Mouse (Mus musculus): ENCODE measurements around the gene Hist1h2ad. TPM values are rescaled to one million over a fixed set of nuclear protein-coding genes. Genes with fewer than 3 reads are reported as not detected.
A peak's percentile ranks its signal among the peaks of the same experiment; 100 is the strongest.
"Not testable (repeated sequence)": the region's sequence is repeated elsewhere in the genome, so short reads cannot be mapped to it uniquely, and the experiment has no call there.

The Hist1h2ad gene
- total RNA-seq, 2 experiments from 2014 or later = 16.0 to 20.6 TPM

GRCm38 (mm10) chr13:23584331-23584730, 10.2 kb downstream of the Hist1h2ad start:
- DNase-seq = no peak

DNA sequence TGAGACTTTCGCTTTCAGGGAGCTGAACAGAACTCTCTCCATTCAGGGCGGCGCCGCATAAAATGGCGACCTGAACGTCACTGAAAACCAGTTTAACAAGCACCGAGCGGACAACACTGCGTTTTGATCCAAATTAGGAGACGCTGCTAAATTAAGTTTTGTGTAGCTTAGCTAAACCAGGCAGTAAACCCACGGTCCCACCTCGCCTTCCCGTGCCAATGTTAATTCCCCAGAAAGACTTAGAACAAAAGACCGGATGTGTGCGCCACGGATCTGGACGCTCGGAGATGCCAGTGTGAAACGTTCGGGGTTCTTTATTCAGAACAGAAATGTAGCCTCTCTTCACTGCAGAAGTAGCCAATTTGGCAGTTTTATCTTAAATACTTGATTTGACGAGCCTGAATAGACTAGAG, 10.9 kb downstream of the Hist1h2ad start:
- peak; percentile 66 for DNase-seq

DNA sequence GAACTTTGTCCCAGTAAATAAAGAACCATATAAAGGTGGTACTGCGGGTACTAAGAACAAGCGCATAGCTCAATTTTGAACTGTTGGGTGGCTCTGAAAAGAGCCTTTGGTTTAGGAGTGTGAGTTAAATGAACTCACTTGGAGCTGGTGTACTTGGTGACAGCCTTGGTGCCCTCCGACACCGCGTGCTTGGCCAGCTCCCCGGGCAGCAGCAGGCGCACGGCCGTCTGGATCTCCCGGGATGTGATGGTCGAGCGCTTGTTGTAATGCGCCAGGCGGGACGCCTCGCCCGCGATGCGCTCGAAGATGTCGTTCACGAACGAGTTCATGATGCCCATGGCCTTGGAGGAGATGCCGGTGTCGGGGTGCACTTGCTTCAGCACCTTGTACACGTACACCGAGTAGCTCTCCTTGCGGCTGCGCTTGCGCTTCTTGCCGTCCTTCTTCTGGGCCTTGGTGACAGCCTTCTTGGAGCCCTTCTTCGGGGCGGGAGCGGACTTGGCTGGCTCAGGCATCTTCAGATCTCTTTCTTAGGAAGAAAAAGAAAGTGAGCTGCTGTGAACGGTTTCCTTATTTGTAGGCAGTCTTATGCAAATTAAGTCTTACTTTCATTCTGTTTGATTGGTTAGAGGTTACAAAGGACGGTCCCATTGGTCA, 11.4 kb downstream of the Hist1h2ad start:
- peak; percentile 48 for DNase-seq

DNA sequence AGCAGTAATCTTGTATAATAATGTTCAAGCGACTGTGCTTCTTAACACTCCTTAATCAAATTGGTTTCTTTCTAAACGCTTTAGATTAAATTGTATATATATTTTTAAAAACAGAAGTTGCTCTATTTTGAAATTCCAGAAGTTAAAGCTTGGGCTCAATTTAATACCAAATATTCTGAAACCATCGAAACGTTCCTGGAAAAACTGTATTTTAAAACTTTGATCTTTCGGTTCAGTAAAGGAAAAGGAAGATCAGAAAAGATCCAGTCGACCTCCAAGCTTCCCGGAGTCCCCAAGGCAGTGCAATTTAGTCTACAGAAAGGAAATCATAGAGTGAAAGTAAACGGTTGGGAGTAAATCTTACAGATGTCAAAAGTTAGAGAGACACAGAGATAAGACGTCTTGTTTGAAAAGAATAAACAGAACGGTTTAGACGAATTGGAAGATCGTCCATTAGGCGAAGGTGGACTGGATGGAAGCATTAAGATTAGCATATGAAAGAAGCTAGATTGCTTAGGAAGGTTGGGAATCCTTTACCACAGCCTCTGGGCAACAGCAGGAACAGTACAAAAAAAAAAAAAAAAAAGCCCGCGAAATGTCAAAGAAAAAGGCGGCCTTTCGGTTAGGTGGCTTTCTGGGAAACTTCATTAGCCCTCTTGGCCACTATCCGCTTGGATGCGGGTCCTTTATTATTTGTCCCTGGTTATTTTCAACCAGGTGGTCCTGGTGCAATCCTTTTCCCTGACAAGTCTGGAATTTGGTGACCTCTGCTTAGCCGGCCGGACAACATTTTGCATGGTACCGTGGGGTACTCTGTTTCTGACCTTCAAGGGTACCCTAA, 12.1 kb downstream of the Hist1h2ad start:
- DNase-seq = no peak

DNA sequence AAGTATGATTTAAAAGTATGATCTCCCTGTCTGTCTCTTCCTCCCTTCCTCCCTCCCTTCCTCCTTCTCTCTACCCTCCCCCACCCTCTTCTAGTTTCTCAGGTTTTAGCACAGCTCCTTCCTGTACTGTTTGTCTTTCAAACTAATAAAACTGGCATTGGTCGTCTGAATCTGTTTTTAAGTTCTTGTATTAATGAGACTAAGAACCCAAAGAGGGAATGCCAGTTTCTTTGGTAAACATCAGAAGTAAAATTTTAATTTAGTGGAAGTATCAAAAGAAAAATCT, 12.7 kb downstream of the Hist1h2ad start:
- no peak for DNase-seq

DNA sequence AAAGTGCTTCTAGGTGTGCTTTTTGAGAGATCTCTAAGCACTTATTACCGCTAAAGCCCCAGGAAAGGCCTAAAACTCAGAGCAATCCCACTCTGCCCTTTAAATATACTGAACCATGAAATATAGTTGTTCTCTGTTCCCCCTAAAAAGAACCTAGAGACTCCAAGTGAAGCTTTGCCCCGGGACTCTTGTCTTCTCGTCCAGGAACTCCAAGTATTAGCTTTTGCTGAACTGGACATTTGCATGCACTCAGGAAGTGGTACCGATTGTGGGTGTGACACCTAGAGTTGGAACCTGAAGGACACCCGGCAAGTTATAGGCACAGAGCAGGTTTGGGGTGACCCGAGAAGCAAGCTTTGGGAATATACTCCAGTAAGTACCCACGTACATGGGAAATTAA, 17.0 kb downstream of the Hist1h2ad start:
- DNase-seq = no peak

DNA sequence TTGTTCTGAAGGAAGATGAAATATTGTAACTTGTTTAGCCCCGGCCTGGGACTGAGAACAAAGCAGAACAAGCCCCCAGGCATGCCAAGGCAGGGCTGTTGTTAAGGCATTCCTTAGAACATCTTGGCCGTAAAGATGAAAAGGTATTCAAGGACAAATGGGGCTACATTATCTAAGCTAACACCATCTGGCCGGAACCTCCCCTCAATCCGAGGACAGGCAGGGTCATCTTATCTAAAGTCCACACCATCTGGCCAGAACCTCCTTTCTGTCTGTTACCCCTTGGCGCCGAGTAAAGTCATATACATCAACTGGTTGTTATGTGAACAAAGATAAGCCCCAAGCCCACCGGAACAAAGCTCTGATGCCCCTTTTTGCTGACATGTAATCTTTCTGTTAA, 17.7 kb downstream of the Hist1h2ad start:
- DNase-seq = not testable (repeated sequence)

DNA sequence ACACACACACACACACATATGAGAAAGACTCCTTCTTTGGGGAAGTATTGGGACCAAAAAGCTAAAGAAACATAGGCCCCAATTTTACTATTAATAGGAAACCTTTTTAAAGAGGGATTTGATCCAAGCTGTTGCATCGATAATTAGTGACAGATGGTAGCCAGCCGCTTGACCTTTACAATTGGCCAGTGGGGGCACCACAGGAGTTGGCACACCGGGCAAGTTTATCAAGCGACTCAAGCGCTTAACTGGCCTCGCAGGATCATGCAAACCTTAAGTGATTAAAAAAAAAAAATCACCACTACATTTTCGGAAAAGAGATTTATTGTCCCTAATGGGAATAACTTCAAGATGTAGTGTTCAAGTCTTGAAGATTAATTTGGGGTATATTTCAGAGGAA, 18.4 kb downstream of the Hist1h2ad start:
- DNase-seq = no peak

- no peak for DNase-seq
Observed at GRCm38 (mm10) chr13:23593051-23593770, 19.0 kb downstream of the Hist1h2ad start.

- no peak for DNase-seq
Observed at GRCm38 (mm10) chr13:23595185-23595584, 21.0 kb downstream of the Hist1h2ad start.

DNA sequence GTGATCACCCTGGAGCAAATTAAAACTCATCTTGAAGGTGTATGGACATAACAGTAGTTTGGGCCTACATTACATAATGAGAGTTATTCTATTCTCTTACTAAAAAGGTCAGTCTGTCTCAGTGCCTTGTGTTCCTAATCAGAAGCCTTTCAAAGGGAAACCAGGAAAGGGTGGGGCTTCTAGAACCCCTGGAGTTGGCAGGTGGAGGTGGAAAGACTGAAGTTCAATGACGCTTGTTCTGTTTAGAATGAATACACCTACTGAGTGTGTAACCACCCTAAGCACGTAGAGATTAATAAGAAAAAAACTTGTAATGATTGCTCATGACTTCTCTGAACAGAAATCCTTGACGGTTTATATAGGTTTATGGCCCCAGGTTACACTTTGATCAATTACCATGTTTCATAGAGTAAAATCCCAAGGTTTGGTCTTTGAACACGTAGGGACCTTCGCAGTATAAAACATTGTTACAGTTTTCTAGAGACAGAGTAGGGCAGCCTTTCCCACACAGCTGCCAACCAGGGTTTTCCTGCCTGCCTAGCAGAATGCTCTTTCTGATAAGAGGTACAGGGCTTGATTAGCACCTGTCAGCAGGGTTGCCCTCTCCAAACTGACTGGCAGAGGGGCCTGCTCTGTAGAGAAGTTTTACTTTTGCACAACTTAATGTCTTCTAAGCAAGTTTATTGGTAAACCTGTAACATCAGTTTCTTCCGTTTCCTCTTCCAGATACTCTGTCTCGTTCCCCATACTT, 21.6 kb downstream of the Hist1h2ad start:
- DNase-seq = no peak

GRCm38 (mm10) chr13:23597957-23598356, 23.8 kb downstream of the Hist1h2ad start:
- DNase-seq = peak; percentile 83

DNA sequence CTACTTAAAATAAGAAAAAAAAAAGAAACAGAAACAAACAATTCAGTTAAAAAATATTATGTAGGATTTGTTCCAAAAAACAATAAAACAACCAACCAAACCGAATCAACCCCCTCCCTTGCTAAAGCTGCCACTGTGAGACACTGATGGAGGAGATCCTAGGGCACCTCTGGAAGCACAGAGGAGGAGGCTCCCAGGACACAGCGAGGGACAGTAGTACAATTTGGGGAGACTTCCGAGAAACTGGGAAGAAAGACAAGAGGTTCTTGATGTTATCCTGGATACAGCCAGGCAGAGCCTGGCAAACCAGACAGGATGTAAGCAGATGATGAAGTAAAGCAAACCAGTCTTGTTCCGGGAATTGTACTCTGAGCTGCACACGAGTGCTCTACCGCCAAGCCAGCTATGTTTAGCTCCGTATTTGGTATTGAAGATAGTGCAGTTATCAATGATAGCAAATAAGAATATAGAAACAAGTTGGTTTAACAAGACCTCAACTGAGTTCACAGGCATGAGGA, 29.1 kb downstream of the Hist1h2ad start:
- DNase-seq = no peak

GRCm38 (mm10) chr13:23604452-23604851, 30.3 kb downstream of the Hist1h2ad start:
- no peak for DNase-seq

GRCm38 (mm10) chr13:23605052-23605451, 30.9 kb downstream of the Hist1h2ad start:
- no peak for DNase-seq

DNA sequence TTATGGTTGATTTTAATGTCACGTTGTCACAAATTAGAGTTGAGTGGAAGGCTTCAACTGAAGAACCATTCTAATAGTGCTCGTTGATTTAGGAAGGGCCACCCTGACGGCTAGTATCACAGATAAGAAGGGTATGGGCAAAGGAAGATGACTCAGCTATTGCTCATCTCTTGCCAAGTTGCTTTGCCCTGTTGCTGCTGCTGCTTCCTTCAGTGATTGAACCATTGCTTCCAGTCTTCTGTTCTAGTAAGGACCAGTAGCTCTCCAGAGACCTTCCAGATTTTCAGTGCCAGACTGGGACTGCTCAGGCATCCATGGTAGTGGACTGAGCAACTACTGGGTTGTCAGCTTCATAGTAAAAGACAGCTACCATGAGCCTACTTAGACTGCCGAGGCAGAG, 35.0 kb downstream of the Hist1h2ad start:
- no peak for DNase-seq

DNA sequence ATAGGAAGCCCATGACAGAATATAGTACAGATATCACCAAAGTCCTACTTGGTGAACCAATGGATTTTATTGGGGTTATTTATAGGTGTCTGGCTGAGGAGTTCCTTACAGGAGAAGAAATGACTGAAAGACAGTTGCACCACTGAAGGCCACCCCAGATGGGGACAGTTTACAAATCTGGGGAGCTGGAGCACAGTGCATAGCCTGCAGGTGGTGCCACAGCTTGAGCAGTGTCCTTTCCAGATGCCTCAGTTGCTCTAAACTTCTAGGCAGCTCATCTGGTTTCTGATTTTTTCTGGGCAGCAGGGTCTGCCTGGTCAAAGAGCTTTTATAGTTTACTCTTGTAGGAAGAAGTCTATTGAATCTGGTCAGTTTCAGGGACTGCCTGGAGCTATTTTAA, 35.7 kb downstream of the Hist1h2ad start:
- DNase-seq = no peak

DNA sequence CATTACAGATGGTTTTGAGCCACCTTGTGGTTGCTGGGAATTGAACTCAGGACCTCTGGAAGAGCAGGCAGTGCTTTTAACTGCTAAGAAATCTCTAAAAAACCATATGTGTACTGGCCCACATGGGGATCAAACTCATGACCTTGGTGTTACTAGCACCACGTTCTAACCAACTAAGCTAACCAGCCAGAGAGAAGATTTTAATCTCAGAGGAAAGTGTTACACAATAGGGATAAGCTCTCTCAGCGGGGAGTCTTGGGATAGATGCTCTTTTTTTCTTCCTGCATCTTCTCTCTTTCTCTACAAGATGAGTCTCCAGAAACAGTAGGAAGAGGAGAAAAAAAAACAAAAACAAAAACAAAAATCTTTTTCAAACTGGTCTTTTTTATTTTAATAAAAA, 36.2 kb downstream of the Hist1h2ad start:
- no peak for DNase-seq

- no peak for DNase-seq
Observed at GRCm38 (mm10) chr13:23611638-23612037, 37.5 kb downstream of the Hist1h2ad start.

DNA sequence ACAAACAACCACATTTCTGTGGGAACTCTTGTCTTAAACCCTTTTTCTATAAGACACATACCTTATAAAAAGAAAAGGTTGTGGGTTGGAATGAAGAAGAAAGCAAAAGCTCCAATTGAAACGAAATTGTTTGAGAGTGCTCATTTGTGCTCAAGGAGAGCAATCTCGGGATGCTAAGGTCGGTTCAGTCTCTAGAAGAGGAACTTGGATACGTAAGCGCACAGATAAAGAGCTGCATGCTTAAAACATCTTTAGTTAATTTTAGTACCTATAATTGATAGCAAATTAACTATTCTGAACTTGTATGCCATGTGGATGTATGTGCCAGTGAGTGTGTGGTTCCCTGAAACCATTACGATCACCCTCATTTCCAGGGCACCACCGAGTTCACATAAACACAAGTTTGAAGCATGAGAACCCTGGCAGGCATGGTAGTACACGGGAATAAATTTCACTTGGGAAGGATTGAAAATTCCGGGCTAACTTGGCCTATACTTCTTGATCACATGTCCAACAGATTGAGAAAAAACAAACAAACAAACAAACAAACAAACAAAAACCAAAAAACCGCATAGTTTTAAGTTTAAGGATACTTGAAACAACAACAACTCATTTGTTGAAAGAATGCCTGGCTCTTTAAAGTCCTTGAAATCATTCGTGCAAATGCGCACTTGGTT, 46.0 kb downstream of the Hist1h2ad start:
- DNase-seq = no peak

- DNase-seq = peak; percentile 56
Observed at GRCm38 (mm10) chr13:23620733-23621531, 46.8 kb downstream of the Hist1h2ad start, which contains the start of gene Hist1h2be. Gene Hist1h2be (minus strand): TSS chr13:23621124.
